Mouse (Mus musculus): ENCODE data around the gene Wnt4. TPM values are rescaled to one million over a fixed set of nuclear protein-coding genes. Genes with fewer than 3 reads are reported as not detected.

Wnt4 gene
- polyA plus RNA-seq, 1 experiment from 2014 or later, result 2.2 TPM

DNA sequence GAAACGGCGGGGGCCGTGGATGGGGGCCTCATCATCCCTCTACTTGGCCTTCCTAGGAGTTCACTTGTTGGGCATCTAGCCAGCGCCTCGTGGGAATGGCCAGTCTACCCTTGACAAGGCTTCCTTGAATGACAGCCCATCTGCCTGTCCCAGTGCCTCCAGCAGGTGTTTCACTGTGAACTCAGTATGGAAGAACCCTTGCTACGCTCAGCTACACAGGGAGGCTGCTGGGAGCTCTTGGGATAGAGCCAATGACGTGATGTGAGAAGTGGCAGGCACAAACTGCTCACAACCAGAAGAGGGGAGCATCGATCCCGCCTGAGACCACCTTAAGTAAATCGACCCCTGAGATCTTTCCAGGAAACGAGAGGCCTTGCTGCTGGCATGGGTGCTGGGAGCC, 23.7 kb upstream of the Wnt4 start:
- 74% methylated on average over 11 of the region's 11 CpGs for WGBS
- no peaks in the 10 kb centered on the region for H3K9me3 ChIP-seq (ENCODE audit: control insufficient read depth, low read length)
- no peak overlapping the region for H3K27ac ChIP-seq
- no peak overlapping the region for H3K9ac ChIP-seq
- ATAC-seq (ENCODE audit: low FRiP score) (no peak), DNase-seq (ENCODE audit: low spot score) (no peak)
- H3K4me2 ChIP-seq (replicated peaks), result no peak overlapping the region
- no peaks in the 10 kb centered on the region for H3K36me3 ChIP-seq (replicated peaks; ENCODE audit: control insufficient read depth, insufficient read depth)
- H3K27me3 ChIP-seq (ENCODE audit: control insufficient read depth, insufficient read depth, low read length), result no peaks in the 10 kb centered on the region
- 0 out of 2 replicates have a peak, but pooled peaks cover 5% of the 10 kb centered on the region for H3K4me1 ChIP-seq (replicated peaks; ENCODE audit: control insufficient read depth, insufficient read depth, low read length)
- H3K4me3 ChIP-seq (replicated peaks; ENCODE audit: low read length), result no peak overlapping the region

DNA sequence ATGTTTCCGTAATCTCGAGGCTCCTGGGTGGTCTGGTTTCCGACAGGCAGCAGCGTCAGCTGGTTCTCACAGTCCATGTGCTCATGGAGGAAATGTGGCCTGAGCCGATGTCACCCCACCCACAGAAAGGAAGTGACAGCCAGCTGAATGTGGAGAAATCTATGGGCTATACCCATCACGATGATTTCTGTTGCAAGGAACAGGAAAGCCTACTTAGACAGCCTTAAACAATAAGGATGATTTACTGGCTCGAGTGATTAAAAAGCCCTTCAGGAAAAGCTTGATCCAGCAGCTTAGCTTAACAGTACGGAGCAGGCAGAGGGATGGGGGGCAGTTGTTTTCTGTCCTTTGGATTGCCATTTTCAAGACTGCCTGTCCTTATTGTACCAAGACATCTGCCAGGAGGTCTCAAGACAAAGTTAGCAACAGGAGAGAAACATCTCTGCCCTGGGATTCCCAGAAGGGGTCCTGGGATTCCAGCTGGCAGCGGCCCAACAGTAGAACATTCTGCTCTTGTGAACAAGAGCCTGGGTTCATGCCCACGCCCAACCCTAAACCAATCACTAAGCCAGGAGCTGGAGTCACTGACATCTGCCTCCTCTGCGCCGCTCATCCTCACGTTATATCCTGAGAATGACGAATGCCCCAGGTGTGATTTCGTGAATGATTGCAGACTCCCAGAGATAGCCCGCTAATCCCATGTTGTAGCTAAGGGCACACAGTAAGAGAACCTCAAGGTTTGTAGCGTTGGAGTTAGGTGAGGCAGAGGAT, 22.9 kb upstream of the Wnt4 start:
- Histone ChIP-seq H3K27ac (no peak overlapping the region), H3K9me3 (ENCODE audit: control insufficient read depth, low read length) (no peaks in the 10 kb centered on the region), H3K36me3 (replicated peaks; ENCODE audit: control insufficient read depth, insufficient read depth) (no peaks in the 10 kb centered on the region), H3K9ac (no peak overlapping the region), H3K4me1 (replicated peaks; ENCODE audit: control insufficient read depth, insufficient read depth, low read length) (0 out of 2 replicates have a peak, but pooled peaks cover 5% of the 10 kb centered on the region), H3K4me3 (replicated peaks; ENCODE audit: low read length) (no peak overlapping the region), H3K27me3 (ENCODE audit: control insufficient read depth, insufficient read depth, low read length) (no peaks in the 10 kb centered on the region), H3K4me2 (replicated peaks) (no peak overlapping the region)
- no peak for DNase-seq (ENCODE audit: low spot score)
- 85% methylated on average over 17 of the region's 17 CpGs for WGBS
- no peak for ATAC-seq (ENCODE audit: low FRiP score)

DNA sequence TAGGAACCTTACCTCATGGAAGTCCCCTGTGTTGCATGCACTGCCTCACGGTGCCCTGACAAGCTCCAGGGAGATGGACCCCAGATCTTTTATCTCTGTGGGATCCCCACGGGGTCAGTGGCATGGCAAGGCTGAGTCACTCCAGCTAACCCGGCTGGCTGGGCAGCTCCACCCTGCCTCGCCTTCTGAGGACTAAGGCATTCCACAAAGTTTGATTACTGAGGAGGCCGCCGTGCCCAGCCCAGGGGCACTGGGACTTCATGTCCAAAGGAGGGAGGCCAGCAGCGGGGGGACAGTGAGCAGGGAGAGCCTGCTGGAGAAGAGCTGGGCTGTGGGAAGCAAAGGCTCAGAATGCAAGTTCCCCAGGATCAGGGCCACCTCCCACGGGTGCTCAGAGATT, 21.7 kb upstream of the Wnt4 start:
- no peak overlapping the region for H3K4me3 ChIP-seq (replicated peaks; ENCODE audit: low read length)
- H3K27me3 ChIP-seq (ENCODE audit: control insufficient read depth, insufficient read depth, low read length), result no peaks in the 10 kb centered on the region
- H3K27ac ChIP-seq, result no peak overlapping the region
- H3K4me2 ChIP-seq (replicated peaks), result no peak overlapping the region
- WGBS, result 81% methylated on average over 8 of the region's 8 CpGs
- DNase-seq (ENCODE audit: low spot score) (no peak), ATAC-seq (ENCODE audit: low FRiP score) (no peak)
- H3K4me1 ChIP-seq (replicated peaks; ENCODE audit: control insufficient read depth, insufficient read depth, low read length), result no peaks in the 10 kb centered on the region
- no peaks in the 10 kb centered on the region for H3K9me3 ChIP-seq (ENCODE audit: control insufficient read depth, low read length)
- H3K36me3 ChIP-seq (replicated peaks; ENCODE audit: control insufficient read depth, insufficient read depth), result no peaks in the 10 kb centered on the region
- no peak overlapping the region for H3K9ac ChIP-seq

DNA sequence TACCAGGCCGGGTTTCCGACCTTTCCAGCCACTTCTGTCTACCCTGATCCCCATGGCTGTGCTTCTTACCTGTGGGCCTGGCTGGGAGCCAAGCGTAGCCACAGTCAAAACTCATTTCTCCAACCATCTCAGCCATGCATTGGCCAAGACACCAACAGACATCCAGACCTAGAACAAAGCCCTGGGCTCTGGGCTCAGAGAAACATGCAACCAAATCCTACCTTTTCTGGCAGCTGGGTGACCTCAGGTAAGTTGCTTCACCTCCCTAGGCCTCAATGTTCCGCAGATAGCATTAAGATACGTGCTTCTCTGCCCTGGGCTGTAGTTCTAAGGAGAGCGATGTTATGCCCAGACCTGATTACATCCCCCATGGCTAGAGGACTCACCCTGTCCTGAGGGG, 15.5 kb upstream of the Wnt4 start:
- no peak for DNase-seq (ENCODE audit: low spot score)
- H3K4me1 ChIP-seq (replicated peaks; ENCODE audit: control insufficient read depth, insufficient read depth, low read length), result no peaks in the 10 kb centered on the region
- H3K9ac ChIP-seq, result no peak overlapping the region
- H3K4me3 ChIP-seq (replicated peaks; ENCODE audit: low read length), result no peak overlapping the region
- no peak overlapping the region for H3K27ac ChIP-seq
- H3K4me2 ChIP-seq (replicated peaks), result no peak overlapping the region
- 83% methylated on average over 6 of the region's 6 CpGs for WGBS
- no peak for ATAC-seq (ENCODE audit: low FRiP score)
- H3K36me3 ChIP-seq (replicated peaks; ENCODE audit: control insufficient read depth, insufficient read depth), result no peaks in the 10 kb centered on the region
- no peaks in the 10 kb centered on the region for H3K27me3 ChIP-seq (ENCODE audit: control insufficient read depth, insufficient read depth, low read length)
- H3K9me3 ChIP-seq (ENCODE audit: control insufficient read depth, low read length), result no peaks in the 10 kb centered on the region

DNA sequence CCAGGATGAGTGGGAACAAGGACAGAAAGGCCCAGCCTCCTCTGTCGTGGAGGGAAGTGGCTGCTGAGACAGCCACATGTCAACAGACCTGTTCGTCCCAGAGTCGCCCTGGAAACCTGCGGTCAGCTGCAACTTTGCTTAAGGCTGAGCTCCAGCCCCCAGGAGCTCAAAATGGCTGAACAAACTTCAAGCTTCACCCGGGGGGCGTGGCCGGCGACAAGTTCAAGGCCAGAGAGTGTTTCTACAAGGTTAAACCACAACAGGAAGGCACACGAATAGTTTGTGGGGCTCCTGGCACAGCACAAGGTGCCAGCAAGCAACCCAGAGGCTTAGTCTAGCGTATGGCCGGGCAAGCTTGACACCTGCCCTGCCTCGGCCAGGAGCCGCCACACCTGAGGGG, 13.2 kb upstream of the Wnt4 start:
- no peaks in the 10 kb centered on the region for H3K9me3 ChIP-seq (ENCODE audit: control insufficient read depth, low read length)
- H3K27ac ChIP-seq, result no peak overlapping the region
- H3K4me3 ChIP-seq (replicated peaks; ENCODE audit: low read length), result no peak overlapping the region
- H3K27me3 ChIP-seq (ENCODE audit: control insufficient read depth, insufficient read depth, low read length), result no peaks in the 10 kb centered on the region
- DNase-seq (ENCODE audit: low spot score) (no peak), ATAC-seq (ENCODE audit: low FRiP score) (no peak)
- H3K4me2 ChIP-seq (replicated peaks), result no peak overlapping the region
- no peaks in the 10 kb centered on the region for H3K36me3 ChIP-seq (replicated peaks; ENCODE audit: control insufficient read depth, insufficient read depth)
- H3K9ac ChIP-seq, result no peak overlapping the region
- 77% methylated on average over 13 of the region's 13 CpGs for WGBS
- no peaks in the 10 kb centered on the region for H3K4me1 ChIP-seq (replicated peaks; ENCODE audit: control insufficient read depth, insufficient read depth, low read length)

DNA sequence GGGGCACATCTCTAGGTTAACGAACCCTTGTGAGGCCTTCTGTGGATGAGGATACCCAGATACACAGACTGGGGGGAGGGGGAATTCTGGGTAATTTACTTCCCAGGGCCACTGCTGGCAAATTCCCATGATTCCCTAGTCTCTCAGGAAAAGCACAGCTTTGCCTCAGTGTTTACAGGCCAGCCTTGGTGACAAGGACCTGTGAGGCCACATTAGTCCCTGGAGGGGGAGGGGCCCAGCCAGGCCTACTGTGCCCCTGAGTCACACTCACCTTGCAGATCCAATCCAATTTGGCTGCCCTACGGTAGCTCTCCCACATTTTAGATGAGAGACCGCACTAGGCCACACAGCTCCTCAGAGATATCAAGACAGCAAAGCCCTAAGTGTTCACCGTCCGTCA, 12.2 kb upstream of the Wnt4 start:
- Histone ChIP-seq H3K36me3 (replicated peaks; ENCODE audit: control insufficient read depth, insufficient read depth) (no peaks in the 10 kb centered on the region), H3K4me2 (replicated peaks) (no peak overlapping the region), H3K27me3 (ENCODE audit: control insufficient read depth, insufficient read depth, low read length) (no peaks in the 10 kb centered on the region), H3K27ac (no peak overlapping the region), H3K4me3 (replicated peaks; ENCODE audit: low read length) (no peak overlapping the region), H3K4me1 (replicated peaks; ENCODE audit: control insufficient read depth, insufficient read depth, low read length) (no peaks in the 10 kb centered on the region), H3K9me3 (ENCODE audit: control insufficient read depth, low read length) (no peaks in the 10 kb centered on the region), H3K9ac (no peak overlapping the region)
- ATAC-seq (ENCODE audit: low FRiP score) (no peak), DNase-seq (ENCODE audit: low spot score) (no peak)
- WGBS, result 87% methylated on average over 5 of the region's 5 CpGs

DNA sequence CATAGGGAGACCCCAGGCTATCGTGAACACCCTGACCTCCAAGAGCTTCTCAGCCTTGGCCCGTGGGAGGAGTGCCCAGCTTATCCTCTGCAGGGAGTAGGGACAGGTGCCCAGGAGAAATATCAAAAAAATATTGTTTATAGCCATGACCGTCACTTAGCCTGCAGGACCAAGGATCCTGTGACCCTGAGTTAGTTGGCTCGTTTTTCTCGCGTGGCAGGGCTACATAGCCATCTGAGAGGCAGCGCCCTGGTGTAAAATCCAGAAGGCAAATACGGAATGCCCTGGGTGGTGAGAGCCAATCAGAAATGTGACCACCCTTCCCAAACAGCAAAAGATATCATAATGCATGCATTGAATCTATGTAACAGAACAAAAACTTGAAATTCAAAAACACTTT, 8.7 kb upstream of the Wnt4 start:
- Histone ChIP-seq H3K4me2 (replicated peaks) (no peak overlapping the region), H3K27me3 (ENCODE audit: control insufficient read depth, insufficient read depth, low read length) (no peaks in the 10 kb centered on the region), H3K9ac (no peak overlapping the region), H3K27ac (no peak overlapping the region), H3K4me3 (replicated peaks; ENCODE audit: low read length) (no peak overlapping the region), H3K9me3 (ENCODE audit: control insufficient read depth, low read length) (no peaks in the 10 kb centered on the region), H3K36me3 (replicated peaks; ENCODE audit: control insufficient read depth, insufficient read depth) (no peaks in the 10 kb centered on the region), H3K4me1 (replicated peaks; ENCODE audit: control insufficient read depth, insufficient read depth, low read length) (no peaks in the 10 kb centered on the region)
- WGBS, result 87% methylated on average over 8 of the region's 8 CpGs
- DNase-seq (ENCODE audit: low spot score), result no peak
- no peak for ATAC-seq (ENCODE audit: low FRiP score)

DNA sequence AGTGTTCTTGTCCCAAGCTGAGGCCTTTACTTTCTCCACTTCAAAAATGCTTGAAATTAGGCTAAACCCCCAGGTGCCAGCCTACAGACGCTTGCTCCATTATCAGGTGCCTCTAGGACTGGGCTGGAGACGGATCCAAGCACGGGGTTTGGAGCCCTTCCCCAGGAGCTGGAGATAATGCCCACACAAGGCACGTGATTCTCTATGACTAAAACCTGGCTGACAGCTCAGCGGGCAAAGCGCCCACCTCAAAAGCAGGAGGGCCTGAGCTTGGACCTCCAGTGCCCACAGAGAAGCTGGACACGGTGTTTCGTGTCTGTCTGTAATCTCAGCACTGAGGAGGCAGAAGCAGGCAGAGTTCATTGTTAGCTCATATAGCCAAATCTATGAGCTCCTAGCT, 5.4 kb upstream of the Wnt4 start:
- Histone ChIP-seq H3K27me3 (ENCODE audit: control insufficient read depth, insufficient read depth, low read length) (peaks cover 16% of the 10 kb centered on the region), H3K4me1 (replicated peaks; ENCODE audit: control insufficient read depth, insufficient read depth, low read length) (0 out of 2 replicates have a peak, but pooled peaks cover 2% of the 10 kb centered on the region), H3K4me3 (replicated peaks; ENCODE audit: low read length) (no peak overlapping the region), H3K9ac (no peak overlapping the region), H3K36me3 (replicated peaks; ENCODE audit: control insufficient read depth, insufficient read depth) (no peaks in the 10 kb centered on the region), H3K27ac (no peak overlapping the region), H3K9me3 (ENCODE audit: control insufficient read depth, low read length) (no peaks in the 10 kb centered on the region), H3K4me2 (replicated peaks) (no peak overlapping the region)
- ATAC-seq (ENCODE audit: low FRiP score) (no peak), DNase-seq (ENCODE audit: low spot score) (no peak)
- 84% methylated on average over 8 of the region's 8 CpGs for WGBS

DNA sequence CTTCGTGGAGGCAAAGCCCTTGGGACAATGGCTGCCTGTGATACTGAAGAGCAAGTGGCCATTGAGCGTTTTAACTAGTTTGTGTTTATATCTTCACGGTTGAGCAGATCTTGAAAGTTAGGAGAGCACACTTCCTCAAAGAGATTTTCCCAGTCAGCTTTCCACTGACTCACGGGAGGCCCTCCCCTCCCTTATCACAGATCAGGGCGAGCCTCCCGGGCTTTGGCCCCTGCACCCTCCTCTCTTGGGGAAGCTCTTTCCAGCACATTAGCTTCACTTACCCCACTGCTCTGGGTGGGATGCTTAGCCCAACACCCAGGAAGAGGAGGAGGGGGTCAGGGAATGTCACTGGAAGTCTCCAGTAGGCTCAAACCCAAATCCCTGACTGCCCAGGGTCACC, 3.0 kb upstream of the Wnt4 start:
- Histone ChIP-seq H3K36me3 (replicated peaks; ENCODE audit: control insufficient read depth, insufficient read depth) (no peaks in the 10 kb centered on the region), H3K4me2 (replicated peaks) (no peak overlapping the region), H3K9ac (no peak overlapping the region), H3K9me3 (ENCODE audit: control insufficient read depth, low read length) (no peaks in the 10 kb centered on the region), H3K27ac (no peak overlapping the region), H3K27me3 (ENCODE audit: control insufficient read depth, insufficient read depth, low read length) (peaks cover 35% of the 10 kb centered on the region), H3K4me1 (replicated peaks; ENCODE audit: control insufficient read depth, insufficient read depth, low read length) (peaks cover 19% of the 10 kb centered on the region), H3K4me3 (replicated peaks; ENCODE audit: low read length) (no peak overlapping the region)
- 8% methylated on average over 6 of the region's 6 CpGs for WGBS
- ATAC-seq (ENCODE audit: low FRiP score), result no peak
- no peak for DNase-seq (ENCODE audit: low spot score)

Data from hindbrain, embryonic 14.5 days (tissue).